Mouse (Mus musculus): ENCODE results near the gene Npas2. TPM values are rescaled to one million over a fixed set of nuclear protein-coding genes. Genes with fewer than 3 reads are reported as not detected.

Gene Npas2
- polyA plus RNA-seq, 1 experiment = 1.8 TPM

GRCm38 (mm10) chr1:39228401-39228800 lies 34.9 kb downstream of the Npas2 start:
- Histone ChIP-seq H3K4me3 (replicated peaks; ENCODE audit: insufficient read depth, low read depth, low read length) (no peak overlapping the region), H3K4me1 (ENCODE audit: control insufficient read depth, insufficient read depth, low read length) (no peaks in the 10 kb centered on the region), H3K27ac (ENCODE audit: insufficient read depth, low read length) (no peak overlapping the region), H3K27me3 (ENCODE audit: control insufficient read depth, insufficient read depth, low read length) (no peaks in the 10 kb centered on the region)
- TF ChIP-seq POLR2A (IDR thresholded peaks at IDR 0.05; ENCODE audit: borderline replicate concordance, insufficient read depth, low read length) (no peak), CTCF (IDR thresholded peaks at IDR 0.05; ENCODE audit: borderline replicate concordance, insufficient read depth, low read depth, low read length) (no peak)
- DNase-seq = no peak
- WGBS = 85% methylated on average over 5 of the region's 5 CpGs

DNA sequence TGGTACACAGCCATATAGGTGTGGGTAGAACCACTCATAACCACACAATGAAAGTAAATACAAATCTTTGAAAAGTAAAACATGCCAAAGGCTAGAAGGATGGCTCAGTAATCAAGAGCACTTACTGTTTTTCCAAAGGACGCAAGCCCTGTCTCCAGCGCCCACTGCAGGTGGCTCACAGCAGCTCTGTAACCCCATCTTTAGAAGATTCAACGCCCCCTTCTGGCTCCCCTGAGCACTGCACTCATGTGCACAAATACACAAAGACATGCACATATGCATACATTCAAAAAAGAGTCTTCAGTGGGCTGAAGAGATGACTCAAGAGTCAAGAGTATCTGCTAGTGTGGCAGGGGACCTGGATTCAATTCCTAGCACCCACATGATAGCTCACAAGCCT lies 36.5 kb downstream of the Npas2 start:
- 70% methylated on average over 3 of the region's 3 CpGs for WGBS

DNA sequence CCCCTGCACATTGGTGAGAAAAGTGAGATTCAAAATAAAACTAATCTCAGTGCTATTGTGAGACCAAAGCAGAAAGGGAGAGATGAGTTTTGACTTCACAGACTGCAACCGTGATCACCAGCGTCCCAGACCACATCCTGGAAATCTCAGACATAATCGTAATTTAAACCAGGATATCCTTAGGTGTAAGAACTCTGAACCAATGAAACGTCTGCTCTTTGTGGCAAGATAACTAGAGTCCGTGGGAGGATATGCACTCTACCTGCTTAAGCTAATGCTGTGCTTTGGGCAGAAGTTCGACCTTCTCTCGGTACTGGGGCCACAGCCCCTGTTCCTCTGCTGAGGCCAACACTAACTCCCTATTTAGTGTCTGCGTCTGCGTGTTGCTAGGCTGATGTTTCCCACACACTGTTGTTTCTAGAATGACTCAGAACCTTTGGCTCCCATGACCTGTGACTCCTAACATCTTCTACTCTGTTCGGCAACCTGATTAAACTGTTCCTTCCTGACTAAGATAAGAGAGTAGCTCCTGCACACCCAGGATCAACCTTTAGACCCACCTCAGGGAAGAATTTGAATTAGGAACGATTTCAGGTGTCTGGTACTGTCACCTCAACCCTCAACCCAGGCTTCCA lies 41.4 kb downstream of the Npas2 start:
- Histone ChIP-seq H3K4me3 (replicated peaks; ENCODE audit: insufficient read depth, low read depth, low read length) (no peak overlapping the region), H3K27ac (ENCODE audit: insufficient read depth, low read length) (no peak overlapping the region), H3K27me3 (ENCODE audit: control insufficient read depth, insufficient read depth, low read length) (no peaks in the 10 kb centered on the region), H3K4me1 (ENCODE audit: control insufficient read depth, insufficient read depth, low read length) (no peaks in the 10 kb centered on the region)
- no peak for TF ChIP-seq CTCF (IDR thresholded peaks at IDR 0.05; ENCODE audit: borderline replicate concordance, insufficient read depth, low read depth, low read length)
- TF ChIP-seq POLR2A (IDR thresholded peaks at IDR 0.05; ENCODE audit: borderline replicate concordance, insufficient read depth, low read length) = no peak
- 94% methylated on average over 11 of the region's 11 CpGs for WGBS
- no peak for DNase-seq

More for the DNA sequence above, 36.5 kb downstream of the Npas2 start:
- no peak for DNase-seq
- TF ChIP-seq POLR2A (IDR thresholded peaks at IDR 0.05; ENCODE audit: borderline replicate concordance, insufficient read depth, low read length) (no peak), CTCF (IDR thresholded peaks at IDR 0.05; ENCODE audit: borderline replicate concordance, insufficient read depth, low read depth, low read length) (no peak)
- no peaks in the 10 kb centered on the region for H3K27me3 ChIP-seq (ENCODE audit: control insufficient read depth, insufficient read depth, low read length)
- H3K4me1 ChIP-seq (ENCODE audit: control insufficient read depth, insufficient read depth, low read length) = no peaks in the 10 kb centered on the region
- no peak overlapping the region for H3K27ac ChIP-seq (ENCODE audit: insufficient read depth, low read length)
- H3K4me3 ChIP-seq (replicated peaks; ENCODE audit: insufficient read depth, low read depth, low read length) = no peak overlapping the region

GRCm38 (mm10) chr1:39237503-39238255 lies 44.1 kb downstream of the Npas2 start:
- Histone ChIP-seq H3K4me3 (replicated peaks; ENCODE audit: insufficient read depth, low read depth, low read length) (no peak overlapping the region), H3K27me3 (ENCODE audit: control insufficient read depth, insufficient read depth, low read length) (no peaks in the 10 kb centered on the region), H3K27ac (ENCODE audit: insufficient read depth, low read length) (no peak overlapping the region), H3K4me1 (ENCODE audit: control insufficient read depth, insufficient read depth, low read length) (no peaks in the 10 kb centered on the region)
- 80% methylated on average over 9 of the region's 9 CpGs for WGBS
- no peak for DNase-seq
- TF ChIP-seq POLR2A (IDR thresholded peaks at IDR 0.05; ENCODE audit: borderline replicate concordance, insufficient read depth, low read length) (no peak), CTCF (IDR thresholded peaks at IDR 0.05; ENCODE audit: borderline replicate concordance, insufficient read depth, low read depth, low read length) (no peak)

GRCm38 (mm10) chr1:39240860-39241584 lies 47.5 kb downstream of the Npas2 start:
- Histone ChIP-seq H3K4me1 (ENCODE audit: control insufficient read depth, insufficient read depth, low read length) (no peaks in the 10 kb centered on the region), H3K27ac (ENCODE audit: insufficient read depth, low read length) (no peak overlapping the region), H3K27me3 (ENCODE audit: control insufficient read depth, insufficient read depth, low read length) (no peaks in the 10 kb centered on the region), H3K4me3 (replicated peaks; ENCODE audit: insufficient read depth, low read depth, low read length) (no peak overlapping the region)
- WGBS = 90% methylated on average over 6 of the region's 6 CpGs
- DNase-seq = no peak
- TF ChIP-seq POLR2A (IDR thresholded peaks at IDR 0.05; ENCODE audit: borderline replicate concordance, insufficient read depth, low read length) (no peak), CTCF (IDR thresholded peaks at IDR 0.05; ENCODE audit: borderline replicate concordance, insufficient read depth, low read depth, low read length) (no peak)

- no peak for TF ChIP-seq POLR2A (IDR thresholded peaks at IDR 0.05; ENCODE audit: borderline replicate concordance, insufficient read depth, low read length)
- TF ChIP-seq CTCF (IDR thresholded peaks at IDR 0.05; ENCODE audit: borderline replicate concordance, insufficient read depth, low read depth, low read length) = no peak
- Histone ChIP-seq H3K27ac (ENCODE audit: insufficient read depth, low read length) (no peak overlapping the region), H3K27me3 (ENCODE audit: control insufficient read depth, insufficient read depth, low read length) (no peaks in the 10 kb centered on the region), H3K4me3 (replicated peaks; ENCODE audit: insufficient read depth, low read depth, low read length) (no peak overlapping the region), H3K4me1 (ENCODE audit: control insufficient read depth, insufficient read depth, low read length) (no peaks in the 10 kb centered on the region)
- no peak for DNase-seq
- 19% methylated on average over 1 of the region's 1 CpGs for WGBS
These were observed 51.2 kb downstream of the Npas2 start for GRCm38 (mm10) chr1:39244726-39245125.

GRCm38 (mm10) chr1:39251679-39252078 lies 58.1 kb downstream of the Npas2 start:
- Histone ChIP-seq H3K27me3 (ENCODE audit: control insufficient read depth, insufficient read depth, low read length) (no peaks in the 10 kb centered on the region), H3K27ac (ENCODE audit: insufficient read depth, low read length) (no peak overlapping the region), H3K4me1 (ENCODE audit: control insufficient read depth, insufficient read depth, low read length) (no peaks in the 10 kb centered on the region), H3K4me3 (replicated peaks; ENCODE audit: insufficient read depth, low read depth, low read length) (no peak overlapping the region)
- DNase-seq = no peak
- TF ChIP-seq CTCF (IDR thresholded peaks at IDR 0.05; ENCODE audit: borderline replicate concordance, insufficient read depth, low read depth, low read length) (no peak), POLR2A (IDR thresholded peaks at IDR 0.05; ENCODE audit: borderline replicate concordance, insufficient read depth, low read length) (no peak)
- 40% methylated on average over 7 of the region's 7 CpGs for WGBS
